Mouse (Mus musculus): ENCODE measurements around the gene Tmem164. TPM values are rescaled to one million over a fixed set of nuclear protein-coding genes. Genes with fewer than 3 reads are reported as not detected.

Tmem164 gene
- polyA plus RNA-seq, 1 experiment from 2014 or later = 53.7 TPM

GRCm38 (mm10) chrX:142869844-142870243 is 188.6 kb downstream of the Tmem164 start:
- no peak for ATAC-seq (ENCODE audit: insufficient number of reproducible peaks, insufficient read depth, low FRiP score, low TSS enrichment, low read depth)
- Histone ChIP-seq H3K4me1 (no peaks in the 10 kb centered on the region), H3K9me3 (no peaks in the 10 kb centered on the region), H3K4me3 (no peak overlapping the region), H3K36me3 (no peaks in the 10 kb centered on the region), H3K27me3 (peaks cover 13% of the 10 kb centered on the region; the same call in 1 of the 2 replicates), H3K27ac (no peak overlapping the region), H3K4me2 (no peak overlapping the region), H3K9ac (no peak overlapping the region)
- WGBS = 62% methylated on average over 2 of the region's 2 CpGs

- H3K4me3 ChIP-seq = no peak overlapping the region
- ATAC-seq (ENCODE audit: insufficient number of reproducible peaks, insufficient read depth, low FRiP score, low TSS enrichment, low read depth) = no peak
- H3K27ac ChIP-seq = no peak overlapping the region
- H3K27me3 ChIP-seq = peaks cover 22% of the 10 kb centered on the region
- no peaks in the 10 kb centered on the region for H3K4me1 ChIP-seq
- 87% methylated on average over 5 of the region's 5 CpGs for whole genome bisulfite sequencing
- H3K9ac ChIP-seq = no peak overlapping the region
- no peak overlapping the region for H3K4me2 ChIP-seq
- no peaks in the 10 kb centered on the region for H3K9me3 ChIP-seq
- no peaks in the 10 kb centered on the region for H3K36me3 ChIP-seq
Observed at GRCm38 (mm10) chrX:142882255-142882654, 201.0 kb downstream of the Tmem164 start.

- WGBS = 83% methylated on average over 4 of the region's 4 CpGs
- Histone ChIP-seq H3K27ac (no peak overlapping the region), H3K27me3 (peaks cover 31% of the 10 kb centered on the region), H3K36me3 (no peaks in the 10 kb centered on the region), H3K9me3 (no peaks in the 10 kb centered on the region), H3K9ac (no peak overlapping the region), H3K4me3 (no peak overlapping the region), H3K4me2 (no peak overlapping the region), H3K4me1 (no peaks in the 10 kb centered on the region)
- no peak for ATAC-seq (ENCODE audit: insufficient number of reproducible peaks, insufficient read depth, low FRiP score, low TSS enrichment, low read depth)
Observed at GRCm38 (mm10) chrX:142883593-142883992, 202.4 kb downstream of the Tmem164 start.

- Histone ChIP-seq H3K4me1 (no peaks in the 10 kb centered on the region), H3K4me3 (no peak overlapping the region), H3K9ac (no peak overlapping the region), H3K36me3 (no peaks in the 10 kb centered on the region), H3K27me3 (peaks cover 22% of the 10 kb centered on the region), H3K27ac (no peak overlapping the region), H3K4me2 (no peak overlapping the region), H3K9me3 (no peaks in the 10 kb centered on the region)
- ATAC-seq (ENCODE audit: insufficient number of reproducible peaks, insufficient read depth, low FRiP score, low TSS enrichment, low read depth) = no peak
- WGBS = 81% methylated on average over 7 of the region's 7 CpGs
Observed at GRCm38 (mm10) chrX:142885962-142886361, 204.8 kb downstream of the Tmem164 start.

MicroRNA genes within 50 kb of the gene (microRNA counts, 519-probe panel; counts per million panel counts)
- microRNA mmu-miR-652 = 3,465 counts per million, percentile 79 among the panel's probes with 10 or more counts

Small RNAs within 50 kb of the gene (microRNA-seq; reads per million reads assigned to microRNA genes)
- gene Mir652 = 10,384 reads per million, percentile 94 among the genes with 10 or more reads in this experiment
